Mouse (Mus musculus) forebrain, embryonic 15.5 days (tissue): ENCODE data around the gene Pcgf3. TPM values are rescaled to one million over a fixed set of nuclear protein-coding genes. Genes with fewer than 3 reads are reported as not detected.
"Not testable (repeated sequence)": the region's sequence is repeated elsewhere in the genome, so short reads cannot be mapped to it uniquely, and the experiment has no call there.

Source experiments
- ATAC-seq: fragments of 200-750 bp; cut with Nextera tagmentation; replicated peaks from 2 replicates; pipeline ENCODE4 v1.8.0; 2017; ENCODE audit warnings: mild to moderate bottlenecking, moderate TSS enrichment, moderate library complexity
- H3K27ac ChIP-seq: fragments of 300-500 bp; sonication (generic); replicated peaks from 2 replicates; pipeline ENCODE4 v1.5.1; 2015; ENCODE audit warnings: mild to moderate bottlenecking, inconsistent platforms
- H3K27me3 ChIP-seq: fragments of 300-500 bp; sonication (generic); 2 replicates; pipeline ENCODE4 v1.6.1; 2015; ENCODE audit warnings: inconsistent platforms
- H3K36me3 ChIP-seq: fragments of 300-500 bp; sonication (generic); 2 replicates; pipeline ENCODE4 v1.6.1; 2015; ENCODE audit warnings: mild to moderate bottlenecking, inconsistent platforms
- H3K4me1 ChIP-seq: fragments of 300-500 bp; sonication (generic); 2 replicates; pipeline ENCODE4 v1.6.1; 2015; ENCODE audit warnings: inconsistent platforms
- H3K4me2 ChIP-seq: fragments of 300-500 bp; sonication (generic); replicated peaks from 2 replicates; pipeline ENCODE4 v1.6.1; 2015; ENCODE audit warnings: mild to moderate bottlenecking, inconsistent platforms
- H3K4me3 ChIP-seq: fragments of 300-500 bp; sonication (generic); 2 replicates; pipeline ENCODE4 v1.5.1; 2015; ENCODE audit warnings: mild to moderate bottlenecking, inconsistent platforms
- H3K9ac ChIP-seq: fragments of 300-500 bp; sonication (generic); replicated peaks from 2 replicates; pipeline ENCODE4 v1.6.1; 2015; ENCODE audit warnings: mild to moderate bottlenecking, inconsistent platforms
- H3K9me3 ChIP-seq: fragments of 300-500 bp; sonication (generic); 2 replicates; pipeline ENCODE4 v1.6.1; 2016; ENCODE audit warnings: inconsistent platforms
- WGBS: fragments of 180-500 bp; shearing (Covaris S2); methylation state at CpG from one replicate; pipeline ENCODE4 v1.1.7; 2015; ENCODE audit warnings: mixed read lengths; 5-methylcytosine and 5-hydroxymethylcytosine counted together
- polyA plus RNA-seq: library from polyadenylated mRNA; unstranded; fragments of >200 nt; fragmentation: Nextera tagmentation; extraction: Ambion mirVana; gene quantifications from 2 replicates; pipeline ENCODE4 v1.2.1, GENCODE M21; 2015

Gene Pcgf3
- polyA plus RNA-seq, 1 experiment from 2014 or later = 33.3 TPM

GRCm38 (mm10) chr5:108483006-108483405 is 22.0 kb downstream of the Pcgf3 start:
- H3K36me3 ChIP-seq = peaks cover 51% of the 10 kb centered on the region
- H3K9me3 ChIP-seq = no peaks in the 10 kb centered on the region
- no peaks in the 10 kb centered on the region for H3K27me3 ChIP-seq
- H3K4me1 ChIP-seq = no peaks in the 10 kb centered on the region
- 91% methylated on average over 6 of the region's 6 CpGs for WGBS
- no peak overlapping the region for H3K4me2 ChIP-seq
- no peak overlapping the region for H3K4me3 ChIP-seq
- no peak overlapping the region for H3K27ac ChIP-seq
- ATAC-seq = no peak
- H3K9ac ChIP-seq = no peak overlapping the region

- Histone ChIP-seq H3K9me3 (no peaks in the 10 kb centered on the region), H3K36me3 (peaks cover 61% of the 10 kb centered on the region), H3K27ac (no peak overlapping the region), H3K4me2 (no peak overlapping the region), H3K27me3 (no peaks in the 10 kb centered on the region), H3K4me1 (no peaks in the 10 kb centered on the region), H3K4me3 (no peak overlapping the region), H3K9ac (no peak overlapping the region)
- no peak for ATAC-seq
- WGBS = 97% methylated on average over 2 of the region's 2 CpGs
Measured at GRCm38 (mm10) chr5:108485239-108485638, 24.2 kb downstream of the Pcgf3 start.

- not testable (repeated sequence) for ATAC-seq, H3K27me3 ChIP-seq, H3K4me3 ChIP-seq, H3K9ac ChIP-seq, H3K4me2 ChIP-seq, H3K4me1 ChIP-seq, H3K9me3 ChIP-seq, H3K27ac ChIP-seq
- WGBS = 95% methylated on average over 5 of the region's 5 CpGs
- H3K36me3 ChIP-seq = peaks cover 67% of the 10 kb centered on the region
Measured at GRCm38 (mm10) chr5:108486148-108486547, 25.1 kb downstream of the Pcgf3 start.

- ATAC-seq = no peak
- Histone ChIP-seq H3K27me3 (no peaks in the 10 kb centered on the region), H3K27ac (no peak overlapping the region), H3K4me2 (no peak overlapping the region), H3K4me1 (no peaks in the 10 kb centered on the region), H3K4me3 (no peak overlapping the region), H3K36me3 (peaks cover 92% of the 10 kb centered on the region), H3K9me3 (no peaks in the 10 kb centered on the region), H3K9ac (no peak overlapping the region)
- 97% methylated on average over 1 of the region's 1 CpGs for WGBS
Measured at GRCm38 (mm10) chr5:108501573-108501972, 40.5 kb downstream of the Pcgf3 start.

GRCm38 (mm10) chr5:108502286-108502685 is 41.3 kb downstream of the Pcgf3 start:
- peaks cover 85% of the 10 kb centered on the region for H3K36me3 ChIP-seq

GRCm38 (mm10) chr5:108515581-108516361 is 54.7 kb downstream of the Pcgf3 start:
- no peaks in the 10 kb centered on the region for H3K4me1 ChIP-seq
- no peak overlapping the region for H3K27ac ChIP-seq
- H3K4me3 ChIP-seq = no peak overlapping the region
- H3K27me3 ChIP-seq = no peaks in the 10 kb centered on the region
- WGBS = 65% methylated on average over 6 of the region's 6 CpGs
- H3K4me2 ChIP-seq = no peak overlapping the region
- no peaks in the 10 kb centered on the region for H3K9me3 ChIP-seq
- ATAC-seq = no peak
- peaks cover 7% of the 10 kb centered on the region; the same call in 1 of the 2 replicates for H3K36me3 ChIP-seq
- H3K9ac ChIP-seq = no peak overlapping the region

More at GRCm38 (mm10) chr5:108502286-108502685, 41.3 kb downstream of the Pcgf3 start:
- Histone ChIP-seq H3K4me1 (no peaks in the 10 kb centered on the region), H3K4me3 (no peak overlapping the region), H3K27ac (no peak overlapping the region), H3K9ac (no peak overlapping the region), H3K27me3 (no peaks in the 10 kb centered on the region), H3K4me2 (no peak overlapping the region), H3K9me3 (no peaks in the 10 kb centered on the region)
- ATAC-seq = no peak
- WGBS = 93% methylated on average over 18 of the region's 18 CpGs

GRCm38 (mm10) chr5:108516655-108517054 is 55.6 kb downstream of the Pcgf3 start:
- 90% methylated on average over 3 of the region's 3 CpGs for WGBS
- no peaks in the 10 kb centered on the region for H3K4me1 ChIP-seq
- H3K36me3 ChIP-seq = peaks cover 7% of the 10 kb centered on the region; the same call in 1 of the 2 replicates
- no peak overlapping the region for H3K9ac ChIP-seq
- no peak overlapping the region for H3K4me3 ChIP-seq
- no peak overlapping the region for H3K4me2 ChIP-seq
- H3K27me3 ChIP-seq = no peaks in the 10 kb centered on the region
- H3K27ac ChIP-seq = no peak overlapping the region
- ATAC-seq = no peak
- H3K9me3 ChIP-seq = no peaks in the 10 kb centered on the region

- Histone ChIP-seq H3K4me3 (no peak overlapping the region), H3K9ac (no peak overlapping the region), H3K4me2 (no peak overlapping the region), H3K27me3 (no peaks in the 10 kb centered on the region), H3K27ac (no peak overlapping the region), H3K9me3 (no peaks in the 10 kb centered on the region), H3K36me3 (peaks cover 11% of the 10 kb centered on the region), H3K4me1 (no peaks in the 10 kb centered on the region)
- ATAC-seq = no peak
- 78% methylated on average over 9 of the region's 9 CpGs for WGBS
Measured at GRCm38 (mm10) chr5:108518106-108518885, 57.3 kb downstream of the Pcgf3 start.

- no peak overlapping the region for H3K4me2 ChIP-seq
- no peaks in the 10 kb centered on the region for H3K27me3 ChIP-seq
- no peak overlapping the region for H3K4me3 ChIP-seq
- no peak overlapping the region for H3K9ac ChIP-seq
- WGBS = 75% methylated on average over 5 of the region's 5 CpGs
- ATAC-seq = no peak
- H3K27ac ChIP-seq = no peak overlapping the region
- H3K36me3 ChIP-seq = peaks cover 11% of the 10 kb centered on the region
- H3K4me1 ChIP-seq = no peaks in the 10 kb centered on the region
- H3K9me3 ChIP-seq = no peaks in the 10 kb centered on the region
Measured at GRCm38 (mm10) chr5:108518951-108519350, 57.9 kb downstream of the Pcgf3 start.

- Histone ChIP-seq H3K4me2 (no peak overlapping the region), H3K9me3 (no peaks in the 10 kb centered on the region), H3K4me1 (no peaks in the 10 kb centered on the region), H3K4me3 (no peak overlapping the region), H3K27ac (no peak overlapping the region), H3K27me3 (no peaks in the 10 kb centered on the region), H3K9ac (no peak overlapping the region), H3K36me3 (peaks cover 12% of the 10 kb centered on the region)
- WGBS = 88% methylated on average over 7 of the region's 7 CpGs
- ATAC-seq = no peak
Measured at GRCm38 (mm10) chr5:108520153-108520552, 59.1 kb downstream of the Pcgf3 start.

- Histone ChIP-seq H3K4me2 (no peak overlapping the region), H3K36me3 (peaks cover 13% of the 10 kb centered on the region), H3K4me1 (no peaks in the 10 kb centered on the region), H3K27ac (no peak overlapping the region), H3K27me3 (no peaks in the 10 kb centered on the region), H3K9ac (no peak overlapping the region), H3K4me3 (no peak overlapping the region), H3K9me3 (no peaks in the 10 kb centered on the region)
- ATAC-seq = no peak
- WGBS = 71% methylated on average over 2 of the region's 2 CpGs
Measured at GRCm38 (mm10) chr5:108521016-108521415, 60.0 kb downstream of the Pcgf3 start.

GRCm38 (mm10) chr5:108521896-108522295 is 60.9 kb downstream of the Pcgf3 start:
- H3K4me1 ChIP-seq = no peaks in the 10 kb centered on the region
- ATAC-seq = no peak
- 73% methylated on average over 3 of the region's 3 CpGs for WGBS
- H3K27me3 ChIP-seq = no peaks in the 10 kb centered on the region
- H3K9me3 ChIP-seq = no peaks in the 10 kb centered on the region
- H3K4me2 ChIP-seq = no peak overlapping the region
- H3K9ac ChIP-seq = no peak overlapping the region
- H3K27ac ChIP-seq = no peak overlapping the region
- no peak overlapping the region for H3K4me3 ChIP-seq
- H3K36me3 ChIP-seq = peaks cover 13% of the 10 kb centered on the region
